Mouse (Mus musculus) neural tube, embryonic 12.5 days (tissue): ENCODE measurements around the gene Ankmy1. TPM values are rescaled to one million over a fixed set of nuclear protein-coding genes. Genes with fewer than 3 reads are reported as not detected.
A peak's percentile ranks its signal among the peaks of the same experiment; 100 is the strongest.

ENCODE experiments used
- ATAC-seq: fragments of 200-750 bp; cut with Nextera tagmentation; 2 replicates; pipeline ENCODE4 v1.8.0; 2017; ENCODE audit warnings: low read depth, mild to moderate bottlenecking, moderate TSS enrichment, moderate library complexity; ENCODE audit not compliant: low FRiP score
- H3K27ac ChIP-seq: fragments of 300-500 bp; sonication (generic); 2 replicates; pipeline ENCODE4 v1.5.1; 2016
- H3K27me3 ChIP-seq: fragments of 300-500 bp; sonication (generic); replicated peaks from 2 replicates; pipeline ENCODE4 v1.6.1; 2016; ENCODE audit warnings: mild to moderate bottlenecking
- H3K36me3 ChIP-seq: fragments of 300-500 bp; sonication (generic); 2 replicates; pipeline ENCODE4 v1.6.1; 2016; ENCODE audit warnings: mild to moderate bottlenecking
- H3K4me1 ChIP-seq: fragments of 300-500 bp; sonication (generic); 2 replicates; pipeline ENCODE4 v1.6.1; 2016
- H3K4me2 ChIP-seq: fragments of 300-500 bp; sonication (generic); replicated peaks from 2 replicates; pipeline ENCODE4 v1.6.1; 2016; ENCODE audit warnings: mild to moderate bottlenecking
- H3K4me3 ChIP-seq: fragments of 300-500 bp; sonication (generic); 2 replicates; pipeline ENCODE4 v1.5.1; 2016
- H3K9ac ChIP-seq: fragments of 300-500 bp; sonication (generic); 2 replicates; pipeline ENCODE4 v1.6.1; 2016; ENCODE audit warnings: mild to moderate bottlenecking
- H3K9me3 ChIP-seq: fragments of 300-500 bp; sonication (generic); 2 replicates; pipeline ENCODE4 v1.6.1; 2016; ENCODE audit warnings: mild to moderate bottlenecking
- WGBS: fragments of 180-500 bp; shearing (Covaris S2); methylation state at CpG from one replicate; pipeline ENCODE4 v1.1.7; 2016; 5-methylcytosine and 5-hydroxymethylcytosine counted together
- polyA plus RNA-seq: library from polyadenylated mRNA; unstranded; fragments of >200 nt; fragmentation: Nextera tagmentation; extraction: Ambion mirVana; gene quantifications from 2 replicates; pipeline ENCODE4 v1.2.1, GENCODE M21; 2016

The Ankmy1 gene
- polyA plus RNA-seq, 1 experiment from 2014 or later: 0.65 TPM

DNA sequence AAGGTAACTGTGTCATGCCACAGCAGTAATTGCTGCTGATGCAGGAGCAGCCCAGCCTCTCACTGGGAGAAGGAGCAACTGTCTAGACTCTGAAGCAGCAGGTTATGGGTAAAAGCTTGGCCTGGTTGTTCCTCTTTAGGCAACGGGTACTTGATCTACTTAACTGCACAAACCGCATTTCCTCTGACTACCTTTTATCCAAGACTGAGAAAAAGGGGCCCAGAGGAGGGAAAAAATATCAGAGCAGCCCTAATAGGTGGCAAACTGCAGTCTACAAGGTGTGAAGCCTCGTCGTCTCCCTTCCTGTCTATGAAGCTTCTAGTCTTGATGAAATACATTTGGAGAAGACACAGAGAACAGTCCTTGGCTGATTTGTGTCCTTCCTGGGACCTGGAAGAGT is 30.9 kb upstream of the Ankmy1 start:
- Histone ChIP-seq H3K27me3 (no peaks in the 10 kb centered on the region), H3K9me3 (no peaks in the 10 kb centered on the region), H3K9ac (peak overlapping the region; percentile 64), H3K4me1 (peaks cover 28% of the 10 kb centered on the region), H3K27ac (peak overlapping the region; percentile 90), H3K36me3 (peaks cover 9% of the 10 kb centered on the region), H3K4me2 (peak overlapping the region; percentile 82), H3K4me3 (peak overlapping the region; percentile 83)
- WGBS: 82% methylated on average over 4 of the region's 4 CpGs
- no peak for ATAC-seq

DNA sequence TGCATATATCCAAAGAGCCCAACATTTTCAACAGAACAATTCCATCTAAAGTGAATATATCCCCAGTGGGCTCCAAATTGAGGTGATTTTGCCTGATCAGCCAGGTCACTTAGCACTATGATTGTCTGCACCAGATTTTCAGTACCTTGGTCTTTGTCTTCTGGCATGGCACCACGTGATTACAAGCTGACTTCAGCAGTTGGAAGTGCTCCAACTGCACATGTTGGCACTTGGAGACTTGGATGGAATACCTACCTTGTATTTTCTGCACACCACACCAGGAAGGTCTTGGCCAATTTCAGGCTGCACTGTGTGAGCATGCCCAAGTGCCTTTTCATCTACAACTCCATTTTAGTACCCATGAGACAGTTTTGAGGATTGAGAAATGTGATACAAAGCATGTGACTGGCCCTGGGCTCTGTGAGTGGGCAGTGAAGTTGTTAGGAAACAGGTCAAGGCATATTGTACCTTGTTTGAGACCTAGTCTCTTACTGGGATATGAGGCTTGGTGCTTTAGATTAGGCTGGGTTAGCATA is 27.5 kb upstream of the Ankmy1 start:
- H3K9ac ChIP-seq: no peak overlapping the region
- no peak overlapping the region for H3K4me3 ChIP-seq
- WGBS: 37% methylated on average over 1 of the region's 1 CpGs
- H3K4me1 ChIP-seq: peaks cover 8% of the 10 kb centered on the region
- no peak overlapping the region for H3K4me2 ChIP-seq
- no peaks in the 10 kb centered on the region for H3K27me3 ChIP-seq
- H3K9me3 ChIP-seq: no peaks in the 10 kb centered on the region
- H3K27ac ChIP-seq: no peak overlapping the region
- H3K36me3 ChIP-seq: no peaks in the 10 kb centered on the region
- no peak for ATAC-seq

DNA sequence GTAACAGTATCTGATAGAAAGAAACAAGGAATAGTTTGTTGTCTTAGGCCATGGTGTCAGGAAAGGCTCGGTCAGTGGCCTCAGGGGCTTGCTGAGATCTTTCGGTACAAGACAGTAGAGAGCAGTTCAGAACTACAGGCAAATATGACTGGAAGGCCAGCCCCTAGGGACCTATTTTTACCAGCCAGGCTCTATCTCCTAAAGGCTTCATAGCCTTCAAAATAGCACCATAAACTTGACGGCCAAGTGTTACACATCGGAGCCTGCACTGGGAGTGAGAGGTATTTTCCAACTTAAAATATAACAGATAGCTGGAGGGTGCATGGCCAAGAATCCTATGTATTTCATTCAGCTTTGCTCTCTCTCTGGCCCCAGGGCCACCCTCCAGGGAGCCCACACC is 18.8 kb upstream of the Ankmy1 start:
- no peak overlapping the region for H3K4me2 ChIP-seq
- WGBS: 87% methylated on average over 4 of the region's 4 CpGs

DNA sequence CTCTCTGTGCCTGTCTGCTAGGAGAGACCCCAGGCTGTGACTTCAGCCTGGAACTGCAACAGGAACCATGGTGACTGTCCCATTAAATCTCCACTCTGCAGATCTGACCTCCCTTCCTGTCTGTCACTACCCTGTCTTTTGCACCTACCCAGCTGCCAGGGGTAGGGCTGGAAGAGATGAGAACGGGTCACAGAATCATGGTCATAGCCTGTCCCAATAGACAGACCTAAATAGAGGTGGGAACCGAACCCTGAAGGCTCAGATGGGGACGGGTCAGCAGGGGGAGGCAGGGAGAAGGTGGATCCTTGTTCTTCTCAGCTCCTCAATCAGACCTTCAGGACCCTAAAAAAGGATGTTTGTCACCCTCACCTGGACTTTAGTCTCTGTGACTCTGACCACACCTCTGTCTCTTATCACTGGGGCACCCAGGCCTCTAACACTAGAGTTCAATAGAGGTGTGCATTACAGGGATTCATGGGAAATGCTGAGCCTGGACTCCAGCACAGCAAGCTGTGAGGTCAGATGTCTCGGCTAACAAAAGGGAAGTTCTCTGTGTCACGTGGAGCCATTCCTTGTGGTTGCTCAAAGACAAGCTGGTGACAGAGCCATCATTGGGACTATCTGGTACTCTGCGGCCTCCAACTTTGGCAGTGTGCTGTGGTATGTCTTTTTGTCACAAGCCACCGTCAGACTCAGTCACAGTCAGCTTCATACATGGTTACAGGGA is 17.9 kb upstream of the Ankmy1 start:
- Histone ChIP-seq H3K27me3 (no peaks in the 10 kb centered on the region), H3K9me3 (no peaks in the 10 kb centered on the region), H3K36me3 (peaks cover 57% of the 10 kb centered on the region), H3K27ac (no peak overlapping the region), H3K4me3 (no peak overlapping the region), H3K4me1 (no peaks in the 10 kb centered on the region), H3K9ac (no peak overlapping the region), H3K4me2 (no peak overlapping the region)
- no peak for ATAC-seq
- 86% methylated on average over 7 of the region's 7 CpGs for WGBS

More for the DNA sequence above, 18.8 kb upstream of the Ankmy1 start:
- Histone ChIP-seq H3K27ac (no peak overlapping the region), H3K4me1 (no peaks in the 10 kb centered on the region), H3K36me3 (peaks cover 49% of the 10 kb centered on the region), H3K27me3 (no peaks in the 10 kb centered on the region), H3K9ac (no peak overlapping the region), H3K4me3 (no peak overlapping the region), H3K9me3 (no peaks in the 10 kb centered on the region)
- ATAC-seq: no peak

DNA sequence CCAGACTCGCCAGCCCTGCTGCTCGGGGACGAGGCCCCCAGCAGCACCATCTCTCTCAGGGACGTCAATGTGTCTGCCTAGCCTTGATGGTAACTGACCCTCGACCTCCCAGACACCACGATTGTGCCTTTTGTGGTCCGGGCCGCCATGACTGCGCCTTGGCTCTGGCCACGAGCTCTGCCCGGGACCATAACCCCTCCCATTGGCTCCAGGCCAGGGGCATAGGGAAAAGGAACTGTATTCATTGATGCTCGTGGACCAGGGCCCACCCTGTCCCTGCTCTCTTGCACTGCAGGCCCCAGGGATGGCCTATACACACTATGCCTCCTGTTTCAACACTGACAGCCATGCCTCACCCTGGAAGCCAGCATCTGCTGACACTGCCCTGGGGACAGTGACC is 17.1 kb upstream of the Ankmy1 start:
- no peak overlapping the region for H3K4me2 ChIP-seq
- H3K4me3 ChIP-seq: no peak overlapping the region
- H3K9me3 ChIP-seq: no peaks in the 10 kb centered on the region
- 85% methylated on average over 12 of the region's 12 CpGs for WGBS
- H3K9ac ChIP-seq: no peak overlapping the region
- ATAC-seq: no peak
- H3K36me3 ChIP-seq: peaks cover 66% of the 10 kb centered on the region
- no peaks in the 10 kb centered on the region for H3K27me3 ChIP-seq
- H3K27ac ChIP-seq: no peak overlapping the region
- H3K4me1 ChIP-seq: no peaks in the 10 kb centered on the region

DNA sequence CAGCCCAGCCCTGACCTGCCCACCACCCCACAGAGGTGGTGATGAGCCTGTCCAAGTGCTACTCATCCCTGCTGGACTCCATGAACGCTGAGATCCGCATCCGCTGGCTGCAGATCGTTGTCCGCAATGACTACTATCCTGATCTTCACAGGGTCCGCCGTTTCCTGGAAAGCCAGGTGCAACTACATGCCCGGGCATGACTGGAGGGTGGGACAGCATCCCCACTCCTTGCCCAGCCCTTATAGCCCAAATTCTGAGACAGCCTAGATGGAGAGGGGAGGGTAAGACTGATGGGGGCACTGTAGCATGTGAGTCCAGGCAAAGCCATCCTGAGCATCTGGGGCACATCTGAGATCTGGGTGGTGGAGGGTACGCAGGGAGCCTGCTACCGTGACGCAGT is 16.4 kb upstream of the Ankmy1 start:
- H3K4me3 ChIP-seq: no peak overlapping the region
- peaks cover 68% of the 10 kb centered on the region for H3K36me3 ChIP-seq
- no peak overlapping the region for H3K27ac ChIP-seq
- H3K9me3 ChIP-seq: no peaks in the 10 kb centered on the region
- H3K9ac ChIP-seq: no peak overlapping the region
- 97% methylated on average over 11 of the region's 11 CpGs for WGBS
- no peak overlapping the region for H3K4me2 ChIP-seq
- no peak for ATAC-seq
- no peaks in the 10 kb centered on the region for H3K4me1 ChIP-seq
- H3K27me3 ChIP-seq: no peaks in the 10 kb centered on the region

DNA sequence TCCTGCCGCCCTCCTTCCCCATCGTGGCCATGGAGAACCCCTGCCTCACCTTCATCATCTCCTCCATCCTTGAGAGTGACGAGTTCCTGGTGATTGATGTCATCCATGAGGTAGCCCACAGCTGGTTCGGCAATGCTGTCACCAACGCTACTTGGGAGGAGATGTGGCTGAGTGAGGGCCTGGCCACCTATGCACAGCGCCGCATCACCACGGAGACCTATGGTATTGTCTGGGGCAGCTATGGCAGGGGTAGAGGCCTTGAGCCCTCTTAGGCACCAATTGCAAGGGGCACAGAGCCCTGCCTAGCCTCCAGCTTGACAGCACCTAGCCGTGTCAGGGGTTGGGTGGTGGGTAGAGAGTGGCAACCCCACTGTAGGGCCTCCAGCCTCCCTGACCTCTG is 14.0 kb upstream of the Ankmy1 start:
- Histone ChIP-seq H3K4me3 (no peak overlapping the region), H3K4me2 (no peak overlapping the region), H3K36me3 (peaks cover 72% of the 10 kb centered on the region), H3K9ac (no peak overlapping the region), H3K4me1 (peaks cover 13% of the 10 kb centered on the region), H3K27ac (no peak overlapping the region), H3K27me3 (no peaks in the 10 kb centered on the region), H3K9me3 (no peaks in the 10 kb centered on the region)
- ATAC-seq: no peak
- 94% methylated on average over 9 of the region's 9 CpGs for WGBS

DNA sequence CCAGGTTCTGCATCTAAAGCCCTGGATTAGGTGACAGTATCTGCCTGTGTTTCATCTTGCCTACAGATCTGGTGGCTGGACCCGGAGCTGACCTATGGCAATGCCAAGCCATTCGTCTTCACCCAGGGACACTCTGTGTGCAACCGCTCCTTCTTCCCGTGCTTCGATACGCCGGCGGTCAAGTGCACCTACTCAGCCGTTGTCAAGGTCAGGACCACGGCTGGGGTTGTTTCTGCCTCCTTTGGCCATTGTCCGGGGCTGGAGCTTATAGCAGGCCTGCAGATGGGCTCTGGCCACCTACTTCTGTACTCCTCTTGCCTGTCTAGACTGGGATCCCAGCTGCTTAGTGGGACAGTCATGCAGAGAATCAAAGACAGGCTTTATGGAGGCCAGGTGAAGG is 12.3 kb upstream of the Ankmy1 start:
- no peak for ATAC-seq
- no peak overlapping the region for H3K9ac ChIP-seq
- H3K27me3 ChIP-seq: no peaks in the 10 kb centered on the region
- WGBS: 90% methylated on average over 11 of the region's 11 CpGs
- H3K4me2 ChIP-seq: no peak overlapping the region
- H3K4me3 ChIP-seq: no peak overlapping the region
- peaks cover 23% of the 10 kb centered on the region for H3K4me1 ChIP-seq
- no peak overlapping the region for H3K27ac ChIP-seq
- no peaks in the 10 kb centered on the region for H3K9me3 ChIP-seq
- peaks cover 58% of the 10 kb centered on the region for H3K36me3 ChIP-seq

DNA sequence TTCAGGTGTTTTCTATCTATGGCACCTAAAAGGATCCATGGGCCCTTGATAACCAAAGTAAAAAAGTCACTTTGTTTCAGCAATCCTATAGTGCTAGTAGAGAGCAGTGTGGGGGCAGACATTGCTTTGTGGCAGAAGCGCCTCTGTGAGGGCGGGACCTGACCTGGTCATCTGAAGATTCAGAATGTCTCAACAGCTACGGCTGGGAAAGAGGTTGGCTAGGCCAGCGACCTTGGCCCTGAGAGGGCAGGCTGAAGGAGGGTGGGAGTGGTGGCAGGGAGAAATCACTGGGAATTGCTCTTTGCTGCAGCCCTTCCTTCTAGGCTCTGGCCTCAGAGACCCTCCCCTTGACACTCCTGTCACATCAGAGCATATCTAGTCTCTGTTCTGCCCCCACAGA is 11.5 kb upstream of the Ankmy1 start:
- H3K9ac ChIP-seq: no peak overlapping the region
- no peaks in the 10 kb centered on the region for H3K27me3 ChIP-seq
- H3K4me1 ChIP-seq: peaks cover 27% of the 10 kb centered on the region
- H3K4me3 ChIP-seq: no peak overlapping the region
- H3K4me2 ChIP-seq: no peak overlapping the region
- no peak overlapping the region for H3K27ac ChIP-seq
- peaks cover 50% of the 10 kb centered on the region for H3K36me3 ChIP-seq
- H3K9me3 ChIP-seq: no peaks in the 10 kb centered on the region
- ATAC-seq: no peak
- WGBS: 79% methylated on average over 4 of the region's 4 CpGs

DNA sequence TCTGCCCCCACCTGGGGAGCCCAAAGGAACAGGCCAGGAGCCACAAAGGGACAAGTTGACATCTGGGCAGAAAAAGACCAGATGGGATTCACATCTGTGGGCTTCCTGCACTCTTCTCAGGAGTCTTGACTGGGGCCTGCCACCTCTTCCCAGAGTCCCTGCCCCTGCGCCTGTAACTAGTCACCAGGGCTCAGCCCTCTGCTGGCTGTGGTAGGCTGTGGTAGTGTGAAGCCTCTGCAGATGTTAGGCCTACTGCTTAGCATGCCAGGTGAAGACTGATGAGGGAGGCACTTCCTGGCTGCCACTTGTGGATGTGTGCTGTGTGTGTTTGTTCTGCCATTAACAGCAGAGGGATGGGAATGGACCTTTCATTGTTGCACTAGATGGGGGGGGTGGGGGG is 9.6 kb upstream of the Ankmy1 start:
- H3K4me3 ChIP-seq: peak overlapping the region; percentile 92
- H3K36me3 ChIP-seq: peaks cover 31% of the 10 kb centered on the region
- no peak overlapping the region for H3K27ac ChIP-seq
- no peaks in the 10 kb centered on the region for H3K27me3 ChIP-seq
- peak overlapping the region; percentile 83 for H3K4me2 ChIP-seq
- no peaks in the 10 kb centered on the region for H3K9me3 ChIP-seq
- no peak for ATAC-seq
- peak overlapping the region; percentile 97 for H3K9ac ChIP-seq
- WGBS: 42% methylated on average over 1 of the region's 1 CpGs
- peaks cover 34% of the 10 kb centered on the region for H3K4me1 ChIP-seq

DNA sequence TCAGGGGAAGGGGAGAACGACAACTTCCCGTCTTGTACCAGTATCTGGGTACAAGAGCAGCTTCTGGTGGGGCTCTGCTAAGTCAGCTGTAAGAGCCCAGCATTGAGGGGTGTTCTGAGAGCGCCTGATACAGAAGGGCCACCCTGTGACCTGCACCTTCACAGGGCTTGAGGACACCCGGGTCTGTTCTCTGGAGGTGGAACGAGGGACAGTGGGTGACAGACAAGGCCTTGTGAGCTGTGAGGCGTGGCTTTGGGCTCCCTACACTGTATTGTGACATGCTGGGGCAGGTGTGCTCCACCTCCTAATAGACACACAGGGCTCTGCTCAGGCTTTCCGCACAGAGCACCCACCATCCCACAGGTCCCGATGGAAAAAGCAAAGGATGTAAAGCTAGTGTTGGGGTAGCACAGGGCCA is 9.0 kb upstream of the Ankmy1 start:
- Histone ChIP-seq H3K9ac (peak overlapping the region; percentile 97), H3K27ac (no peak overlapping the region), H3K36me3 (peaks cover 25% of the 10 kb centered on the region), H3K9me3 (no peaks in the 10 kb centered on the region), H3K4me1 (peaks cover 35% of the 10 kb centered on the region), H3K4me2 (peak overlapping the region; percentile 83), H3K4me3 (peak overlapping the region; percentile 92), H3K27me3 (no peaks in the 10 kb centered on the region)
- no peak for ATAC-seq
- WGBS: 43% methylated on average over 8 of the region's 8 CpGs

DNA sequence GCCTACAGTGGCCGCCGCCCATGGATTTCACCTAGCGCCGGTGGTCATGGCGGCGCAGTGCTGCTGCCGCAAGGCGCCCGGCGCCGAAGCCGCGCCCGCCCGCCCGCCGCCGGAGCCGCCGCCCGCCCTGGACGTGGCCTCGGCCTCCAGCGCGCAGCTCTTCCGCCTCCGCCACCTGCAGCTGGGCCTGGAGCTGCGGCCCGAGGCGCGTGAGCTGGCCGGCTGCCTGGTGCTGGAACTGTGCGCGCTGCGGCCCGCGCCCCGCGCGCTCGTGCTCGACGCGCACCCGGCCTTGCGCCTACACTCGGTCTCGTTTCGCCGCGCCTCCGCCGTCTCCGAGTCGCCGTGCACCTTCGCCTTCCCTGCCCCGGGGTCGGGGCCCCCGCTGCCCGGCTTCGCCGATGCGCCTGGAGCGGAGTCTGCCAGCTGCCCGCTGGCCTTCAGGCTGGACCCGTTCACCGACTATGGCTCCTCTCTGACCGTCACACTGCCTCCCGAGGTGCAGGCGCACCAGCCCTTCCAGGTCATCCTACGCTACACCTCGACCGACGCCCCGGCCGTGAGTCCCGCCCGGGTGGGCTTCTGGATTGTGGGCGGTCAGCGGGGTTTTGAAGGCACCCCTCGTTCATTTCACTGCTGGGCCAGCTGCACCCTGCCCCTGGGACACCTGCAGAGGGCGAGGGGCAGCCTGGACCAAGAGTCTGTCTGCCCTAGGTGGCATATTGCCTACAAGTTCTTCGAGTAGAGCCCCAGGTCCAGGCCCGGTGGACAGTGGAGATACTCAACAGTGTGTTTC is 8.4 kb upstream of the Ankmy1 start:
- Histone ChIP-seq H3K27me3 (no peaks in the 10 kb centered on the region), H3K36me3 (peaks cover 19% of the 10 kb centered on the region), H3K27ac (peak overlapping the region; percentile 85), H3K4me2 (peak overlapping the region; percentile 83), H3K4me1 (peaks cover 38% of the 10 kb centered on the region), H3K9me3 (no peaks in the 10 kb centered on the region), H3K9ac (peak overlapping the region; percentile 97), H3K4me3 (peak overlapping the region; percentile 92)
- WGBS: 2% methylated on average over 85 of the region's 85 CpGs
- ATAC-seq: peak; percentile 27
